Mouse (Mus musculus) heart, adult 2 months (tissue): ENCODE results near the gene Tmem30b. TPM values are rescaled to one million over a fixed set of nuclear protein-coding genes. Genes with fewer than 3 reads are reported as not detected.
"Not testable (repeated sequence)": the region's sequence is repeated elsewhere in the genome, so short reads cannot be mapped to it uniquely, and the experiment has no call there.

ENCODE experiments used
- DNase-seq, 2 experiments: peaks; one replicate each; pipeline ENCODE4 v3.0.0; 2021
- H3K27ac ChIP-seq: fragments of 200-600 bp; 2 replicates; pipeline ENCODE4 v1.8.1; 2022
- H3K27me3 ChIP-seq: fragments of 200-500 bp; 2 replicates; pipeline ENCODE4 v1.6.1; 2012; ENCODE audit warnings: mild to moderate bottlenecking, low read length, inconsistent platforms, mixed read lengths; ENCODE audit not compliant: control insufficient read depth, insufficient read depth
- H3K36me3 ChIP-seq: fragments of 200-500 bp; 2 replicates; pipeline ENCODE4 v1.6.1; 2012; ENCODE audit warnings: low read length, inconsistent platforms; ENCODE audit not compliant: control insufficient read depth, insufficient read depth
- H3K4me1 ChIP-seq: fragments of 200-500 bp; 2 replicates; pipeline ENCODE4 v1.6.1; 2011; ENCODE audit warnings: low read length; ENCODE audit not compliant: control insufficient read depth, insufficient read depth
- H3K4me3 ChIP-seq: fragments of 200-600 bp; 2 replicates; pipeline ENCODE4 v1.8.1; 2022
- H3K79me2 ChIP-seq: fragments of 200-500 bp; replicated peaks from 2 replicates; pipeline ENCODE4 v1.6.1; 2012; ENCODE audit warnings: mild to moderate bottlenecking, inconsistent platforms, low read length, moderate library complexity, mixed read lengths; ENCODE audit not compliant: control insufficient read depth, insufficient read depth
- H3K9ac ChIP-seq: fragments of 200-500 bp; 2 replicates; pipeline ENCODE4 v1.6.1; 2012; ENCODE audit warnings: low read depth, mild to moderate bottlenecking, control low read depth, inconsistent platforms, low read length, mixed read lengths
- CTCF ChIP-seq: fragments of 200-600 bp; IDR thresholded peaks from 2 replicates; pipeline ENCODE4 v1.8.1; 2022; ENCODE audit warnings: antibody characterized with exemption, mild to moderate bottlenecking, moderate library complexity
- EP300 ChIP-seq: fragments of 200-500 bp; IDR thresholded peaks from 2 replicates; pipeline ENCODE4 v1.6.1; 2011; ENCODE audit warnings: low read depth, low read length, control low read depth; ENCODE audit not compliant: insufficient read depth
- POLR2A ChIP-seq: fragments of 200-500 bp; IDR thresholded peaks from 2 replicates; pipeline ENCODE4 v1.6.1; 2011; ENCODE audit warnings: mild to moderate bottlenecking, low read depth, low read length, control low read depth; ENCODE audit not compliant: insufficient read depth
- WGBS: fragments of 180-500 bp; shearing (Covaris S2); methylation state at CpG from one replicate; pipeline ENCODE4 v1.1.7; 2018; 5-methylcytosine and 5-hydroxymethylcytosine counted together
- intact Hi-C: fragments of 180-260 bp; cut with DNase I; formaldehyde crosslinking; loops from one replicate; pipeline ENCODE4 v1.15.1; 2025
- polyA plus RNA-seq: library from polyadenylated mRNA; depleted of rRNA; stranded (reverse); fragments of >200 nt; gene quantifications from 2 replicates; pipeline ENCODE4 v1.2.3, GENCODE M21; 2012
- total RNA-seq, 2 experiments: library from RNA; stranded (reverse); gene quantifications; 2 replicates each; pipeline ENCODE4 v1.2.3; 2021

The Tmem30b gene
- total and polyA plus RNA-seq, 3 experiments = 0.18 to 0.64 (median 0.18) TPM

- no peak overlapping the region for H3K9ac ChIP-seq
- no peak overlapping the region for H3K4me3 ChIP-seq
- no peaks in the 10 kb centered on the region for H3K36me3 ChIP-seq
- H3K27ac ChIP-seq = no peak overlapping the region
- WGBS = 76% methylated on average over 9 of the region's 9 CpGs
- no peaks in the 10 kb centered on the region for H3K27me3 ChIP-seq
- intact Hi-C loops = no loop called here
- H3K4me1 ChIP-seq = no peaks in the 10 kb centered on the region
- DNase-seq = no peak
- TF ChIP-seq CTCF = no peak
- TF ChIP-seq POLR2A = no peak
- TF ChIP-seq EP300 = no peak
- H3K79me2 ChIP-seq = no peaks in the 10 kb centered on the region
Observed at GRCm38 (mm10) chr12:73529131-73529530, 17.1 kb downstream of the Tmem30b start.

DNA sequence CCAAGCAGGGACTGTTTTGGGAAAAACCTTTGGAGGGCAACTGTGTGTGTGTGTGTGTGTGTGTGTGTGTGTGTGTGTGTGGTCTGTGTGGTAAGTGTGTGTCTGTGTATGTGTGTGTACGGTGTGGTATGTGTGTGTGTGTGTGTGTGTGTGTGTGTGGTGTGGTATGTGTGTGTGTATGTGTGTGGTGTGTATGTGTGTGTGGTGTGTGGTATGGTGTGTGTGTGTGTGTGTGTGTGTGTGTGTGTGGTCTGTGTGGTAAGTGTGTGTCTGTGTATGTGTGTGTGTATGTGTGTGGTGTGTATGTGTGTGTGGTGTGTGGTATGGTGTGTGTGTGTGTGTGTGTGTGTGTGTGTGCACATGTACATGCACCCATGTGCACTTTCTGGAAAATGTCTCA, 18.1 kb downstream of the Tmem30b start:
- H3K9ac ChIP-seq, H3K4me1 ChIP-seq, H3K79me2 ChIP-seq, H3K27me3 ChIP-seq, H3K27ac ChIP-seq, H3K36me3 ChIP-seq, H3K4me3 ChIP-seq, intact Hi-C loops, DNase-seq: not testable (repeated sequence)
- WGBS = 87% methylated on average over 1 of the region's 1 CpGs

DNA sequence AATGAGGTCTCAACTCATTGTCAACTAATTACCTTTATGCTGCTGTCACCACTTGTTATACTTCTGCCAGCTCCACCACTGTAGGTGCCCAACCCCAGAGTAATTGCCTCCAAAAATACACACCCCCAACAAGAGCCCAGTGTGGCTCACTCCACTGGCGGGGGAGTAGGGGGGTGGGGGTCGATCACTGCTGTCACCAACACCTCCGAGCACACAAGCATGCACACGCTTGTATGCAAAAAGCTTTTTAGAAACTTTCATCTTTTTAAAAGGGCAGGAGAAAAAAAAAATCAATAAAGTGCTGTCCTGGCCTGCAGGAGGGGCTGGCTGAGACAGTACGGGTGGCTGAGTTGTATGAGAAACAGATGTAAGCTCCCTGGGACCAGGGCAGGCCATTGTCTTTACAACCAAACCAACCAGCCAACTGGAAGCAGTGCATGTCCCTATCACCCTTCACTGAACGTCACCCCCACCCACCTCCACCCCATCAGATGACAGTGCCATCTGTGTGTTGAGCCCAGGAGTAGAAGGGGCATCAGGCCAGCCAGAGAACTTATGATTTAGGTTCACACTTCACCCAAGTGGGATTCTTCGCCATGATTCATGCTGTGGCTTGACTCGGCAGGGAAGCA, 20.8 kb downstream of the Tmem30b start:
- H3K27me3 ChIP-seq = no peaks in the 10 kb centered on the region
- H3K79me2 ChIP-seq = no peaks in the 10 kb centered on the region
- intact Hi-C loops = no loop called here
- no peak overlapping the region for H3K4me3 ChIP-seq
- no peaks in the 10 kb centered on the region for H3K36me3 ChIP-seq
- TF ChIP-seq POLR2A (no peak), CTCF (no peak), EP300 (no peak)
- no peak for DNase-seq
- no peaks in the 10 kb centered on the region for H3K4me1 ChIP-seq
- H3K27ac ChIP-seq = no peak overlapping the region
- 71% methylated on average over 8 of the region's 8 CpGs for WGBS
- no peak overlapping the region for H3K9ac ChIP-seq

- Histone ChIP-seq H3K36me3 (no peaks in the 10 kb centered on the region), H3K9ac (no peak overlapping the region), H3K27me3 (no peaks in the 10 kb centered on the region), H3K4me1 (no peaks in the 10 kb centered on the region), H3K4me3 (no peak overlapping the region), H3K27ac (no peak overlapping the region), H3K79me2 (no peaks in the 10 kb centered on the region)
- TF ChIP-seq CTCF (no peak), EP300 (no peak), POLR2A (no peak)
- intact Hi-C loops = no loop called here
- DNase-seq = no peak
- WGBS = 74% methylated on average over 12 of the region's 12 CpGs
Observed at GRCm38 (mm10) chr12:73523066-73523465, 23.1 kb downstream of the Tmem30b start.

GRCm38 (mm10) chr12:73521944-73522343, 24.2 kb downstream of the Tmem30b start:
- H3K27me3 ChIP-seq = no peaks in the 10 kb centered on the region
- H3K9ac ChIP-seq = no peak overlapping the region
- H3K27ac ChIP-seq = no peak overlapping the region
- no peak for DNase-seq
- no peak for TF ChIP-seq POLR2A
- TF ChIP-seq CTCF = no peak
- TF ChIP-seq EP300 = no peak
- H3K79me2 ChIP-seq = no peaks in the 10 kb centered on the region
- H3K4me3 ChIP-seq = no peak overlapping the region
- intact Hi-C loops = no loop called here
- no peaks in the 10 kb centered on the region for H3K36me3 ChIP-seq
- H3K4me1 ChIP-seq = peaks cover 1% of the 10 kb centered on the region; the same call in 1 of the 2 replicates
- 87% methylated on average over 3 of the region's 3 CpGs for WGBS

GRCm38 (mm10) chr12:73521238-73521841, 24.9 kb downstream of the Tmem30b start:
- 57% methylated on average over 15 of the region's 15 CpGs for WGBS
- H3K9ac ChIP-seq = no peak overlapping the region
- no peak for DNase-seq
- TF ChIP-seq CTCF = no peak
- no peak for TF ChIP-seq EP300
- no peak for TF ChIP-seq POLR2A
- intact Hi-C loops = no loop called here
- no peaks in the 10 kb centered on the region for H3K27me3 ChIP-seq
- no peaks in the 10 kb centered on the region for H3K36me3 ChIP-seq
- peaks cover 2% of the 10 kb centered on the region; the same call in 1 of the 2 replicates for H3K4me1 ChIP-seq
- no peak overlapping the region for H3K4me3 ChIP-seq
- H3K79me2 ChIP-seq = no peaks in the 10 kb centered on the region
- H3K27ac ChIP-seq = no peak overlapping the region
